30 mouse cellular contexts compared by ENCODE assay signal in the genomic region with DNA sequence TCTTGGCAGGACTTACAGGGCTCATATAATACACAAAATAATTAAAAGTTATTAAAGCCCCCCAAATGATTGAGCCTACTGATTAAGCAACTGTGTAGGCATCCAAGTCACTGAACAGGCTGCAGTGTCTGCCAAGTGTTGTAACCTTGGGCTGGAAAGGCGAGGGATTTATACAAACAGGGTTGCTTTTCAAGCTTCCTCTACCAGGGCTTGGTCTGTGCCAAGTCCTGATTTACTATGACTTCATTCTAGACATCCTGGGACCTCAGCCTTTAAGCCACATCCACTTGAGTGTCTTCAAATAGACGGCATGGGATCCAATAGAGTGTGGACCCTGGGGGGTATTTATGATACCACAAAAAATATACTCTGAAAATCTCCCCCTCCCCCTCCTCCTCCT. TPM values are rescaled to one million over a fixed set of nuclear protein-coding genes. Genes with fewer than 3 reads are reported as not detected.
A peak's percentile ranks its signal among the peaks of the same experiment; 100 is the strongest.
DNase-seq lines count a peak whose midpoint lies in the region; ATAC-seq and TF ChIP-seq lines count a peak whose summit lies in the region.
"Had no signal": no experiment of that assay in that cellular context is flagged by ENCODE, and none has a peak within 500 bp of the region (broad histone marks: within the 10 kb centered on the region; RNA-seq: fewer than 3 reads in every experiment).

No protein-coding gene starts in this region.

- H3K36me3 ChIP-seq in embryonic facial prominence, embryonic 14.5 days (ENCODE audit: control insufficient read depth, insufficient read depth, low read length), result no peaks in the 10 kb centered on the region
- no peaks in the 10 kb centered on the region for H3K36me3 ChIP-seq in embryonic facial prominence, embryonic 10.5 days (replicated peaks)
- H3K36me3 ChIP-seq in hindbrain, postnatal 0 days (ENCODE audit: insufficient read depth, low read length), result no peaks in the 10 kb centered on the region
- no peaks in the 10 kb centered on the region for H3K36me3 ChIP-seq in hindbrain, embryonic 13.5 days
- H3K36me3 ChIP-seq: heart, embryonic 15.5 days; midbrain, embryonic 15.5 days; neural tube, embryonic 15.5 days; stomach, embryonic 15.5 days had no signal

- no peak overlapping the region for H3K27ac ChIP-seq in embryonic facial prominence, embryonic 14.5 days (replicated peaks; ENCODE audit: low read depth, low read length)
- H3K27ac ChIP-seq in embryonic facial prominence, embryonic 10.5 days (replicated peaks), result no peak overlapping the region
- no peak overlapping the region for H3K27ac ChIP-seq in hindbrain, postnatal 0 days
- H3K27ac ChIP-seq in hindbrain, embryonic 13.5 days, result no peak overlapping the region
- H3K27ac ChIP-seq: heart, adult 2 months; heart, embryonic 15.5 days; left cerebral cortex, adult 2 months; midbrain, embryonic 15.5 days; neural tube, embryonic 15.5 days; stomach, embryonic 15.5 days had no signal

- 58% methylated on average over 2 of the region's 2 CpGs for WGBS in embryonic facial prominence, embryonic 14.5 days
- 85% methylated on average over 2 of the region's 2 CpGs for WGBS in embryonic facial prominence, embryonic 10.5 days
- 40% methylated on average over 2 of the region's 2 CpGs for WGBS in hindbrain, postnatal 0 days
- WGBS in hindbrain, embryonic 13.5 days, result 79% methylated on average over 2 of the region's 2 CpGs

- no peaks in the 10 kb centered on the region for H3K9me3 ChIP-seq in embryonic facial prominence, embryonic 14.5 days (ENCODE audit: control insufficient read depth, low read length)
- H3K9me3 ChIP-seq in embryonic facial prominence, embryonic 10.5 days, result no peaks in the 10 kb centered on the region
- H3K9me3 ChIP-seq in hindbrain, postnatal 0 days (ENCODE audit: low read length), result 0 out of 2 replicates have a peak, but pooled peaks cover 5% of the 10 kb centered on the region
- H3K9me3 ChIP-seq in hindbrain, embryonic 13.5 days, result no peaks in the 10 kb centered on the region
- H3K9me3 ChIP-seq: heart, embryonic 15.5 days; midbrain, embryonic 15.5 days; neural tube, embryonic 15.5 days; stomach, embryonic 15.5 days had no signal

- no peak overlapping the region for H3K9ac ChIP-seq in embryonic facial prominence, embryonic 14.5 days (ENCODE audit: low read depth, low read length)
- H3K9ac ChIP-seq in hindbrain, postnatal 0 days (replicated peaks; ENCODE audit: low read length), result no peak overlapping the region
- no peak overlapping the region for H3K9ac ChIP-seq in hindbrain, embryonic 13.5 days
- H3K9ac ChIP-seq: heart, embryonic 15.5 days; midbrain, embryonic 15.5 days; neural tube, embryonic 15.5 days; stomach, embryonic 15.5 days had no signal

- DNase-seq in embryonic facial prominence, embryonic 14.5 days (ENCODE audit: low spot score), result peak; percentile 51
- no peak for DNase-seq in embryonic facial prominence, embryonic 10.5 days (ENCODE audit: low spot score)
- peak; percentile 31 for DNase-seq in hindbrain, postnatal 0 days (ENCODE audit: low spot score)
- DNase-seq in 3134 (ENCODE audit: extremely low read depth, insufficient read length, low spot score), result peak; percentile 51
- DNase-seq in adrenal gland, postnatal 14 days, result peak; percentile 59
- no peak for DNase-seq in urinary bladder, postnatal 14 days (ENCODE audit: low spot score)
- DNase-seq in kidney, adult 9 months, result no peak
- DNase-seq: B cell, adult 2 months; cerebellum, adult 8-10 months; gastrocnemius, postnatal 10 days; heart, adult 2 months; heart, postnatal 4 days; kidney, adult 18-20 months; layer of hippocampus, adult 9-11 months; left cerebral cortex, postnatal 4 days; lung, adult 18-20 months; right cerebral cortex, postnatal 14 days; thymus, adult 18-20 months; thymus, postnatal 4 days had no signal

- peak; percentile 44; the same call in 1 of the 2 replicates for ATAC-seq in embryonic facial prominence, embryonic 14.5 days (ENCODE audit: low read depth)
- ATAC-seq in hindbrain, postnatal 0 days, result no peak
- no peak for ATAC-seq in hindbrain, embryonic 13.5 days (ENCODE audit: low FRiP score)
- ATAC-seq: midbrain, embryonic 15.5 days had no signal

- H3K27me3 ChIP-seq in embryonic facial prominence, embryonic 14.5 days (replicated peaks; ENCODE audit: control insufficient read depth, insufficient read depth, low read length), result no peaks in the 10 kb centered on the region
- no peaks in the 10 kb centered on the region for H3K27me3 ChIP-seq in embryonic facial prominence, embryonic 10.5 days (replicated peaks; ENCODE audit: low read depth, poor library complexity, severe bottlenecking)
- H3K27me3 ChIP-seq in hindbrain, postnatal 0 days (ENCODE audit: insufficient read depth, low read length), result no peaks in the 10 kb centered on the region
- H3K27me3 ChIP-seq in hindbrain, embryonic 13.5 days, result no peaks in the 10 kb centered on the region
- H3K27me3 ChIP-seq: heart, embryonic 15.5 days; midbrain, embryonic 15.5 days; neural tube, embryonic 15.5 days; stomach, embryonic 15.5 days had no signal

- H3K4me2 ChIP-seq in embryonic facial prominence, embryonic 14.5 days (ENCODE audit: low read depth, low read length), result no peak overlapping the region
- H3K4me2 ChIP-seq in hindbrain, postnatal 0 days (ENCODE audit: low read depth, low read length), result no peak overlapping the region
- no peak overlapping the region for H3K4me2 ChIP-seq in hindbrain, embryonic 13.5 days
- H3K4me2 ChIP-seq: heart, embryonic 15.5 days; liver, embryonic 11.5 days; midbrain, embryonic 15.5 days; neural tube, embryonic 15.5 days; stomach, embryonic 15.5 days had no signal

- no peak overlapping the region for H3K4me3 ChIP-seq in embryonic facial prominence, embryonic 14.5 days (ENCODE audit: low read depth, low read length)
- no peak overlapping the region for H3K4me3 ChIP-seq in embryonic facial prominence, embryonic 10.5 days
- H3K4me3 ChIP-seq in hindbrain, postnatal 0 days (ENCODE audit: low read length), result no peak overlapping the region
- H3K4me3 ChIP-seq in hindbrain, embryonic 13.5 days, result no peak overlapping the region
- H3K4me3 ChIP-seq: erythroblast, embryonic 14.5 days; heart, adult 2 months; heart, embryonic 15.5 days; left cerebral cortex, adult 2 months; midbrain, embryonic 15.5 days; myocyte; neural tube, embryonic 15.5 days; stomach, embryonic 15.5 days had no signal

- no peak for TF ChIP-seq CTCF in hindbrain, postnatal 0 days (IDR thresholded peaks at IDR 0.05; ENCODE audit: low read depth)

- peaks cover 9% of the 10 kb centered on the region for H3K4me1 ChIP-seq in embryonic facial prominence, embryonic 14.5 days (ENCODE audit: control insufficient read depth, insufficient read depth, low read length)
- H3K4me1 ChIP-seq in embryonic facial prominence, embryonic 10.5 days, result peaks cover 13% of the 10 kb centered on the region; the same call in 1 of the 2 replicates
- no peaks in the 10 kb centered on the region for H3K4me1 ChIP-seq in hindbrain, postnatal 0 days (ENCODE audit: insufficient read depth, low read length)
- H3K4me1 ChIP-seq in hindbrain, embryonic 13.5 days (replicated peaks), result no peaks in the 10 kb centered on the region
- H3K4me1 ChIP-seq: heart, embryonic 15.5 days; midbrain, embryonic 15.5 days; neural tube, embryonic 15.5 days; stomach, embryonic 15.5 days had no signal

RNA-seq across cellular contexts. Expression of gene Syce1l, which starts 32.3 kb away (rescaled TPM):
- not detected in 2 replicates for polyA plus RNA-seq in embryonic facial prominence, embryonic 14.5 days (2014; fragmentation: Nextera tagmentation; extraction: Ambion mirVana)
- polyA plus RNA-seq in embryonic facial prominence, embryonic 10.5 days (2016; fragmentation: Nextera tagmentation; extraction: Ambion mirVana), result not detected in 2 replicates
- not detected in 2 replicates for total RNA-seq in hindbrain, postnatal 0 days (2014; rRNA removed)
- polyA plus RNA-seq in hindbrain, postnatal 0 days (2015; fragmentation: Nextera tagmentation; extraction: Ambion mirVana), result 0.33 TPM in 1 of 2 replicates, not detected in the other
- not detected in 2 replicates for polyA plus RNA-seq in hindbrain, embryonic 13.5 days (2015; fragmentation: Nextera tagmentation; extraction: Ambion mirVana)
- total RNA-seq in adrenal gland, postnatal 14 days (2021), result not detected in 2 replicates
- total RNA-seq: gastrocnemius, postnatal 10 days; heart, adult 2 months; heart, postnatal 4 days; megakaryocyte-erythroid progenitor cell, adult 5-6 weeks had no signal
- polyA plus RNA-seq: embryonic facial prominence, embryonic 11.5 days; erythroblast, embryonic 14.5 days; heart, adult 2 months; heart, embryonic 15.5 days; liver, embryonic 11.5 days; midbrain, embryonic 15.5 days; myocyte; stomach, embryonic 15.5 days had no signal

RNA-seq across cellular contexts. Expression of gene Mon1b, which starts 39.9 kb away (rescaled TPM):
- polyA plus RNA-seq in embryonic facial prominence, embryonic 14.5 days (2014; fragmentation: Nextera tagmentation; extraction: Ambion mirVana), result 7.2 and 8.3 TPM in 2 replicates
- 7.7 and 9.4 TPM in 2 replicates for polyA plus RNA-seq in embryonic facial prominence, embryonic 10.5 days (2016; fragmentation: Nextera tagmentation; extraction: Ambion mirVana)
- total RNA-seq in hindbrain, postnatal 0 days (2014; rRNA removed), result 25.5 and 31.6 TPM in 2 replicates
- polyA plus RNA-seq in hindbrain, postnatal 0 days (2015; fragmentation: Nextera tagmentation; extraction: Ambion mirVana), result 6.9 and 7.8 TPM in 2 replicates
- 10.7 and 10.9 TPM in 2 replicates for polyA plus RNA-seq in hindbrain, embryonic 13.5 days (2015; fragmentation: Nextera tagmentation; extraction: Ambion mirVana)
- 15.6 and 15.9 TPM in 2 replicates for total RNA-seq in adrenal gland, postnatal 14 days (2021)

Comparison
In these comparisons a context has a peak if more than half of its experiments do, and no peak if none do; other contexts are left out.
1. DNase-seq: peak in embryonic facial prominence, embryonic 14.5 days (single experiment), hindbrain, postnatal 0 days (single experiment), 3134 (single experiment) and adrenal gland, postnatal 14 days (single experiment); none in embryonic facial prominence, embryonic 10.5 days (single experiment), urinary bladder, postnatal 14 days (single experiment) and kidney, adult 9 months (single experiment).